Mouse (Mus musculus) embryo, embryonic 9.5 days (tissue): ENCODE data around the gene Hist1h3f.

Experiments
- DNase-seq: peaks from one replicate; pipeline ENCODE4 v3.0.0-alpha.2; 2017; ENCODE audit errors: extremely low spot score

Hist1h3f gene

DNA sequence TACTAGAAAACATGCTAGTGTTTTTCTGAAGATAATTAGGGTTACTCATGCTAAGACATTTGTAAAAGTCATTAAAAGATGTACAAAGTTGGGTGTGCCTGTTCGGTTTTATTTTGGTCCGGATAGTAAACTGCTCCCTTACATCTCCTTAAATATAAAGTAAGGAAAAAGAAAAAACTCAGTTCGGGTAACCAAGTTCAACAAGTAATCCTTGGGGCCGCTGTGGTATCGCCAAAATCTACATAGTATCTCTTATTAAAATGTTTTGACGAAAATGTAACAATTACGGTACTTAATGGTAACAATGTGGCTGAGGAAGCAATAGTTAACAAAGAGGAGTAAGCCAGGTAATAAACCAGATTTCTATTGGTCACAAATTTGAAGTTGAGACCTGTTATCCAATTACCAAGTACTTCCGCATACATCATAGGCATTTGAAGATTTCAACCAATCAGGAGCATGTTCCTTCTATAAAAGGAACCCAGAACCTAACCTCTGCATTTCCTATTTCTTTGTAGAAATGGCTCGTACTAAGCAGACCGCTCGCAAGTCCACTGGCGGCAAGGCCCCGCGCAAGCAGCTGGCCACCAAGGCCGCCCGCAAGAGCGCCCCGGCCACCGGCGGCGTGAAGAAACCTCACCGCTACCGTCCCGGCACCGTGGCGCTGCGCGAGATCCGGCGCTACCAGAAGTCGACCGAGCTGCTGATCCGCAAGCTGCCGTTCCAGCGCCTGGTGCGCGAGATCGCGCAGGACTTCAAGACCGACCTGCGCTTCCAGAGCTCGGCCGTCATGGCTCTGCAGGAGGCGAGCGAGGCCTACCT, at the start of gene Hist1h3f:
TSS of gene Hist1h3f (plus strand) at position 88 of the 822 bp plus-strand sequence.
- peak; percentile 91 for DNase-seq

DNA sequence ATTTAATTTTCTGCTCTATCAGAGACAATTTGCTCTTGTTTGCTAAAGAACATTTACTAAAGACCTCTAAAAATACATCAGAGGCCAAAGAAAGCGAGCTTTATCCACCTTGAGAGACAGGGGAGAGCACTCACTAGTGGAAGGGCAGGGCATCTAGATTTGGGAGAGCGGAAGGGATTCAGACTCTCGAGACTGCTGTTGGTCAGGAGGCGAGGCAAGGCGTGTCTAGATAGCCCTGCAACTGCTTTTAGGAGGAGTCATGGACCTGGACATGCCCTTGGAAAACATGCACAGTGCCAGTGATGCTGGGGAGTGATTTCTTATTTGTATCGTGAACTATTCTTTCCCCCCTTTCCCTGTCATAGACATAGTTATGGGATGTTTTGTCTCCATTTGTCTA, 48.3 kb upstream of the Hist1h3f start:
- no peak for DNase-seq

DNA sequence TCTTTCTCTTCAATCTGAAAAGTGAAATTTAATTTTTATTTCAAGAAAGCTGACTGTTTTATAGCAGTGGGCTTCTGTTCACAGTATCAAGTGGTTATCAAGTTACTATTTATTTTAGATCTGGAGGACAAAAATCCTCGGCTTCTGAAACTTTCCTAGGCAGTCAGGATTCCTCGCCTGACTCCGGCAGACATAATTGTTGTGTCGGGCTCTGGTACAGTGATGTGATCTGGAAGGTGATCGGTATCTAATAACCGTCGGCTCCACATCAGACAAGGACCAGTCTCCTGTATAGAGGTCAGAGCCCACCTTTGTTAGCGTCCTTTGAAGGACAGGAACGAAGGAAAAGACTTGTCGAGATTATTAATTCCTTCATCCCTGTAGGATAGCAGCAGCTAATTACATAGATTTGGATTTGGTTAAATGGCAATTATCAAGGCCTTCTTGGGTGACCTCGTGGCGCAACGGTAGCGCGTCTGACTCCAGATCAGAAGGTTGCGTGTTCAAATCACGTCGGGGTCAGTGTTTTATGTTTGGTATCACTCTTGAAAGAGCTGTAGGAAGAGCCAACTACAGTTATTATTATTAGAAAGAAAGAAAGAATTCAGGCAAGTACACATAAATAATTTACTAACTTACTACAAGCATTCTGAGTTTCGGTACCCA, 46.1 kb upstream of the Hist1h3f start:
- peak; percentile 93 for DNase-seq

DNA sequence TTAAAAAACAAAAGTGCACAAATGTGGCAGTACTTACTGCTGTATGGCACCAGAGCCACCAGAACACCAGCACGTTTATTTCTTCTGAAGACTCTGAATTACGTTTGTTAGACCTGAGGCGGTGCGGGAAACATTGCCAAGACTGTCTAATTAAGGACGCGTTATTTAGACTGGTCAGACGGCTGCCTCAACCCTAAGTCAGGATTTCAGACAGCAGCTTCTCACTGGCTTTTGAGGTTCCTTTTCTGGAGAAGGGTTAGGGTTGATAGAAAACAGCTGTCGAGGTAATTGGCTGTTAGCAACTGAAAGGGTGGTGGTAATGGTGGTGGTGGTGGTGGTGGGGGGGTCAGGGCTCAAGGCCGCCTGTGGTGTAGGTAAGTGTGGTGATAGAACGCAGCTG, 45.2 kb upstream of the Hist1h3f start:
- peak; percentile 46 for DNase-seq

DNA sequence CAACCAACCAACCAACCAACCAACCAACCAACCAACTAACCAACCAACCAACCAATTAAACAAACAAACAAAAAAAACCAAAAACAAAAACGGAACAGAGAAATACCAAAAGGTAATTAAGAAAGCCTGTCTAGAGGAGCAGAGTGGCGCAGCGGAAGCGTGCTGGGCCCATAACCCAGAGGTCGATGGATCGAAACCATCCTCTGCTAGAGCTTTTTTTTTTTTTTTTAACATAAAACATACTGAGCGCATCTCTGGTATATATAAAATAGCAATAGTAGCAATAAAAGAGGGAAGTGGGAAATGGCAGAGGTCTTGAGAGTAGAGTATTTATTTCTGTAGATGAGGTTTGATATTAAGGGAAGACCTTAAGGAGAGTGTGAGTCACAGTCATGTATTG, 43.9 kb upstream of the Hist1h3f start:
- DNase-seq = peak; percentile 62

DNA sequence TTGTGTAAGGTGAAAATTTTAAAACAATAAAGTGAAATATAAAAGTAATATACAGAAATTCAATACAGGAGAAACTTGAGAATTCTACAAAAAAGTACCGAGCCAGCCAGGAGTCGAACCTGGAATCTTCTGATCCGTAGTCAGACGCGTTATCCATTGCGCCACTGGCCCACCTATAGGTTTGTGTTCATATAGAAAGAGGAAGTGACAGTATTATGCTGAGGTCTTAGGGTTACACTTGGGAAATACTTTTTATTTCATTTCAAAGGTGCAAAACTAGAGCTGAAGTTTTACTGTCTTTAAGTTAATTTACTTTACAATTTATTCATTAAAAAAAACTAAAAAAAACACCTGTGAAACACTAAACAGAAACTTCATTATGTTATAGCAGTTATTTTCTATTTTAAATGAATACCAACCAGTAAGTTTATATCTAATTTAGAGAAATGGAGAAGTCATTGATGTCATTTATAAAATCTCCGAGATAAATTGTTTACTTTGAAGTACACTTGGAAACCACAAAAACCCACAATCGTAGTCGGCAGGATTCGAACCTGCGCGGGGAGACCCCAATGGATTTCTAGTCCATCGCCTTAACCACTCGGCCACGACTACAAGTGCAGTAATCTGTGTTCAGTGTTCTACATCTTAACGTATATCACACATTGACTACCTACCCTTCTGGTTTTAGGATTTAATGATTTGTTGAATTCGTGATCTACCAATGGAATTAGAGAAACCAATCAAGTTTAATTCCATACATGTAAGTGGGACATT, 43.2 kb upstream of the Hist1h3f start:
- peak; percentile 94 for DNase-seq

DNA sequence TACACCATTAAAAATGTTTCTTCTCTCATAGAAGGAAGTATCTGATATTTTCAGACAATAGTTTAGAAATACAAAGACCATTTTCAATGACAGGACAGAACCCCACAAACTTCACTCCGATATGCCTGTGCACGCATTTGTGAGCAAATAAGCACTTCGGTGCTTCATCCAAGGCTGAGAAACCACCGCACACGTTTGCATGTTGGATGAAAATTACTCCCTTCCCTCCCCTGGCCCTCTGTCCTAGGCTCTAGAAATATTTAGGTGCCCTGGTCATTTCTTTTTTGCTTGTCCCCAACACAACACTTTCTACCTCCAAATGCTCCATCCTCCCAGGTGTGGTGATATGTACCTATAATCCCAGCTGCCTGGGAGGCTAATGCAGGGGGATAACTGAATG, 42.3 kb upstream of the Hist1h3f start:
- DNase-seq = no peak

DNA sequence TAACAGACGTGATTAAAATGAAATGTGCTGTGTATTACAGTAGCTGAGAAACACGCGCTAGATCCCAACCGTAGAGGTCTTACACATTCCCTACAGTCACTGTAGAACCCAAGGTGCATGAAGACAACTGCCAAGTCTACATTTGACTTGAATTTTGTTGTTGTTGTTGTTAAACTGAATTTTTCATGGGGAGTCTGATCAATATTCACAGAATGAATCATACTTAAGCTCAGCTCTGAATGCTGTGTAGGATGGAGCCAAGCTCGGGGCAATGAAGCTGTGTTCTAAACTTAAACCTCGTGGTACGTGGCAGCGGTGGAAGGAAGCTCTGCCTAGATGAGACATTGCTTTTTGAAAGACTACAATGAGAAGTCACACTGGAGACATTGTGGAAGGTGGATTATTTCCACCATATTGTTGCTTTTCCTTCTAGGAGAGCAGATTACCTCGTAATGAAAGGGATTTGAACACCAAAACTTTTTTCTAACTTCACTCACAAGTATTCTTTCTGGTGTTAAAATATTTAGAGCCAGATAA, 41.8 kb upstream of the Hist1h3f start:
- DNase-seq = no peak

DNA sequence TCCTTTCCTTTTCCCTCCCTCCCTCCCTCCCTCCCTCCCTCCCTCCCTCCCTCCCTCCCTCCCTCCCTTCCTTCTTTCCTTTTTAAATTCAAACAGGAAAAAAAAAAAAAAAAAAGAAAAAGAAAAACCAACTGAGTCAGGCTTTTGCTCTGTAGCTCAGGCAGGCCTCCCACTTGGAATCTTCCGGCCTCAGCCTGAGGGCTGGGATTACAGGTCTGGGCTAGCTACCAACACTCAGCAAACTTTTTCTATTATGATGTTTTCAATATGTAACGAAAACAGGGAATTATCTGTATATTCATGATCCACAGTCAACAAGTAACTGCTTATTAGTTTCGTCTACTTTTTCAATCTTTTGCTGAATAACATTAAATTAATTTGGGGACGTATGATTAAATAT, 40.9 kb upstream of the Hist1h3f start:
- no peak for DNase-seq

DNA sequence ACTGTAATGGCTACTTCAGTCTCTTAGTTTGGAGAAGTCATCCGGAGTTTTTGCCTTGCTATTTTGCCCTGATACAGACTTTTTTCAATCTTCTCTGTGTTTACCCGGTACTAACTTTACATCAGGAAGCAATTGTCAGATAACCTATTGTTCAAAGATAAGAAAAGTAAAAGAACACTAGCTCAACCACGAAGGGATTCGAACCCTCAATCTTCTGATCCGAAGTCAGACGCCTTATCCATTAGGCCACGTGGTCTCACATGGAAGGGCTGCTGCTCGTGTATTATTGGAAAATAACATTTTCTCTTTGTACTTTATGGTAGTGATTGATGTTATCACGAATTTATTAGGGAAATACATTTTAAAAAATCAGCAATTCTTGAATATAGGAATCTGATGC, 40.1 kb upstream of the Hist1h3f start:
- DNase-seq = peak; percentile 89

DNA sequence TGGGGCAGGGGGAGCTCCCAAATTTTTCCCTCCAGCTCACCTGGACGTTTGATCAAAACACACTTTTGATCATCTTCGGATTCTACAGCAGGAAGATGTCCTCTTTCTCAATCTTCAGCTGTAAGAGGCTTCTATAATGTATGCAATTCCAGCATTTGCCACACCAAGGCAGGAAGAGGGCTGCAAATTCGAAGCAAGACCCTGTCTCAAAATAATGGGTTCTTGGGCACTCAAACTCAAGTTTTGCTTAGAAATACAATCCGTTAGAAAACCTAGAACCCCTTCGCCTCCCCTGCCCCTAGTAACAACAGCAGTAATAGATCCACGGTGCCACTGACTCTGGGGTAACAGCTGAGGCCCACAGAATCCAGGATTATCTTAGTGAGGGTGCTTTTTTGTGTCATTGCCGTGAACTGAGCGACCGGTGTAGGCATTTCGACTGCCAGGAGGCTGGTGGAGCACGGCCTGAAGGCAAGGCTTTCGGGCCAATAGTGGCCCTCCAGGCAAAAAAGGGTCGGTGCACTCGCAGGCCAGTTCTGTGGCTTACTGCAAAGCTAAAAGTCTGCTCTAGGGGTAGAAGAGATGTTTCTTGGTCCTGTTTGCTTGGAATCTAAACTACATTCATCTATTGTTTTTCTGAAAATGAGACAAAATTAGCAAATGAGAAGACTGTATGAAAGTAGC, 38.0 kb upstream of the Hist1h3f start:
- peak; percentile 61 for DNase-seq

DNA sequence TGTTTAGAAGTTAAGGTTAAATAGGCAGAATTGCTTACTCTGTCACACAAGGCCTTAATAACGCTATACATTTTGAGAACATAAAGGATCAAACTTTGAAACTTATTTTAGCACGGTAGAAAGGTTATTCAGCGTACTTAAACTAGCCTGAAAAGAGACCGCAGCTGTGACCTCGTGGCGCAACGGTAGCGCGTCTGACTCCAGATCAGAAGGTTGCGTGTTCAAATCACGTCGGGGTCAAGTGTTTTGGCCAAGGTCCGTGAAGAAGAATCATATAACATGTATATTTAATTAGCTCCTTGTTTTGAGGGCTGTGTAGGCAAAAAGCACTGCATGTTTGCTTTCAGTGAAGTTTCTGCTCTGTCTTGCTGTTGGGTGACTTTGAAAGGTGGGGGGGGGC, 37.5 kb upstream of the Hist1h3f start:
- DNase-seq = peak; percentile 84

DNA sequence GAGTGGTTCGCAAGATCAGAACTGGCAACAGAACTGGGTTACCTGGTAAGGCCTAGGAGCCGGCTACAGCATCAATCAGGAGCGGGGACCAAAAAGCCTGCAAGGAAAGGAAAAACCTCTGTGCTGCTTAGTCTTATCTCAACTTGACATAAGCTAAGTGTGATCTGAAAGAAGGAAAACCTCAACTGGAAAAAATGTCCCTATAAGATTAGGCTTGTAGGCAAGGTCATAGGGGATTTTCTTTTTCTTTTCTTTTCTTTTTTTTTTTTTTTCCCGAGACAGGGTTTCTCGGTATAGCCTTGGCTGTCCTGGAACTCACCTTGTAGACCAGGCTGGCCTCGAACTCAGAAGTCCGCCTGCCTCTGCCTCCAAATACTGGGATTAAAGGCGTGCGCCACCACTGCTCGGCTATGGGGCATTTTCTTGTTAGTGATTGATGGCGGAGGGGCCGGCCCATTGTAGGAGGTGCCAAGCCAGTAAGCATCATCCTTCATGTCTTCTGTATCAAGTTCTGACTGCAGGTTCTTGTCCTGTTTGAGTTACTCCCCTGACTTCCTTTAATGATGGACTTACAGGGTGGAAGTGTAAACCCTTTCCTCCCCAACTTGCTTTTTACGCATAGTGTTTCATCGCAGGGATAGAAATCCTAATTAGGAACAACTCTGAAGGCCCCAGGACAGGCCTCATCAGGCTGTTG, 36.9 kb upstream of the Hist1h3f start:
- peak; percentile 82 for DNase-seq

DNA sequence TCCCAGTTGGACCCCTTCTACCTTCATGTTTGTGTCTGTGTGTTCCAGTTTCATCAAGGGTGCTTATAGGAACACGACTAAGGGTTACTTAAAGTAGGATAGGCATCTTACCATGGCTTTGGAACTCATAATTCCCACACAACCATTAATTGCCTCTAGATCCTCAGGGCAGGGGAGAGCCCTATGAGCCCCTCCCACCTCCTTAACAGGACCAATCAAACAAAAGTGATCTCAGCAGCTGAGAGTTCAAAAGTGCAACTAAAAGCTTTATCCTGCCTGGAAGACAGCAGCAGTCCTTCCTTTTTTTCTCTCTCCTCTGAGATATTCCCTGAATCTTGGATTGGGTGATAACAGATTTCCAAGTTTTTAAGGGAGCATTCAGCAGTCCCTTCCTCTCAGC, 33.7 kb upstream of the Hist1h3f start:
- no peak for DNase-seq

DNA sequence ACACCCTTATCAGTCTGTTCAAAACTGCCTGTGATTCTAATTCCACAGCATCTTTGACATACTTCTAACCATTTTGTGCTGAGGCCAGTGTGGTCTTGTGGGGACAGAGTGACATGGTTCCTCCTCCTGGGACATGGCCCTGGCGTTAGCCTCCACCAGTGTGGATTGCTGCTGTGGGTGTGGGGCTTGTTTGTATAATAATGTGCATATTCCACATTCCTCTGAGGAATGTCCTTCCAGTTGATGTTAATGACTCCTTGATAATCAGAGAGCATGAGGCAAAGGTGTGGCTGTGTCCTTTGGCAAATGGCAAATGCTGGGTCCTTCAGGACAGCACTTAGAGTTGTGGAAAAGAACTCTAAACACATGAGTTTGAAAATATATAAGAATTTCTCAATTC, 30.3 kb upstream of the Hist1h3f start:
- no peak for DNase-seq

DNA sequence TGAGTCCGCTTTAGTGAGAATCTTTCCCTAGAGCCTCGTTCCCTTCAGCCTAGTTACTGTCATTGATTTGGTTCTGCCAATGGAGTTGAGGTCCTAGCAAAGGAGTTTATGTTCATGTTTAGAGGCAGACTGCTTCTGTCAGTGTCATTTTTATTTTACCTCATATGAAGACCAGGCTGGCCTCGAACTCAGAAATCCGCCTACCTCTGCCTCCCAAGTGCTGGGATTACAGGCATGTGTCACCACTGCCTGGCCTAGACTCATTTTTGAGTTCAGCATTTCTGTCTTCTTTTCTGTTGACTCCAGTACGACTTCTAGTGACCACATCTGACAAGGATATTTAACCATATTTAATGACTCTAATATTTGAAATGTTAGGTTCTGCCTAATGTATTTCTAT, 28.6 kb upstream of the Hist1h3f start:
- no peak for DNase-seq

DNA sequence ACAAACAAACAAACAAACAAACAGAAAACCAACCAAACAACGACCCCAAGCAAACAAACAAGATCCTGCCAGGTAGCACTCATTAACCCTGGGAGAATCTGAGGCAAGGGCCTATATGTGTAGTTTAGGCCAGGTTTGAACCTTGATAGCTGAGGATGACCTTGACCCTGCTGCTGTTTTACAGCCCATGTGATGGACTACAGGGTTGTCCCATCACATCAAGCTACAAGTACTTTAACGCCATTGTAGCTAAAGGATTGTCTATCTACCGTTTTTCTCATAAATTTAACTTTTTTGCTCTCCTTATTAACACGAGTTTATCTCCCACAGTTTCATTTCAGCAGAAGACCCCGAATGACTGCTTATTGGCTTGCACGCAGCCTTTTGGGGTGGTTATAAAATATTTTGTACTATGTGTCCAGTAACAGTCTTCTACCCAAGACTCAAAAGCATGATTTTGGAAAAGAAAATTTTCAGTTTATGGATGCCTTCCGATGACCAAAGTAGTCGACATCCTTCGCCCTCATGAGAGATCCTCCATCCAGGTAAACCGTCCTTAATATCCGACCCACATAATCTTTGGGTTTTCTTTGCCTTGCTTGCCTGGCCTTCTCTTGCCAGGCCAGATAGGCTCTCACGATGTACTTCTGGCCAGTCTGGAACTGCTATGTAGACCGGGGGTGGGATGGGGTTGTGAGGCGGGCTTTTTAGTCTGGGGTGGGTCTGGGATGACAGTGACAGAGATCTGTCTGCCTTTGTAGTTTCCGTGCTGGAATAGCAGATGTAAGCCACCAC, 27.8 kb upstream of the Hist1h3f start:
- no peak for DNase-seq

DNA sequence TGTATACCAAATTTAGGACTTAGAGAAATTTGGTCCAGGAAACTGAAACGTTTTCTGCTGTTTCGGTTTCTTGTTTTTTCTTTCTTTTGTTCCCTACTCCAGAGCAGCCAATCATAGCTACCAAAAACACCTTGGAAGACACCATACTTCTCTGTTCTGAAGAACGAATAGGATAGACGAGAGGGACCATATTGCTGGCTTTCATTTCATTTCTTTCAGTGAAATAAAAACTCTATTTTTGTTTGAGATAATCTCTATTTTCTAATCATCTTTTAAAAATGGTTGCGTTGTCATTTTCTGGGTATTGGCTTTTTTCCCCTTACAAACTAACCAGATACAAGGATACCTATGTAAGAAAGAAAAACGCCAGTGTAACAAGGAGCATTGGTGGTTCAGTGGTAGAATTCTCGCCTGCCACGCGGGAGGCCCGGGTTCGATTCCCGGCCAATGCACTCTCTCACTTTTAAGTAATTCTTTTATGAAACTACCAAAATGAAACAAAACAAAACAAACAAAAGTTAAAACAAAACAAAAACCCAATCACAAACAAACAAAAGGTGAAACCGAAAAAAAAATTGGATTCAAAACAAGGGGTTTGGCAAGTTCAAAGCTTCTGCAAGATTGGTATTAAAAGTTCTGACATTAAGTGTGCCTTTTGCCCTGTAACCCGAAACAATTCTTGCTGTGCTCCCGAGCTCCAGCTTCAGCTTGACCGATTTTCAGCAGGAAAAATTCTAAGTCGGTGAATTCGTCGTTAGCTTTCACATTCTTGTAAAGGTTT, 26.8 kb upstream of the Hist1h3f start:
- DNase-seq = peak; percentile 91

DNA sequence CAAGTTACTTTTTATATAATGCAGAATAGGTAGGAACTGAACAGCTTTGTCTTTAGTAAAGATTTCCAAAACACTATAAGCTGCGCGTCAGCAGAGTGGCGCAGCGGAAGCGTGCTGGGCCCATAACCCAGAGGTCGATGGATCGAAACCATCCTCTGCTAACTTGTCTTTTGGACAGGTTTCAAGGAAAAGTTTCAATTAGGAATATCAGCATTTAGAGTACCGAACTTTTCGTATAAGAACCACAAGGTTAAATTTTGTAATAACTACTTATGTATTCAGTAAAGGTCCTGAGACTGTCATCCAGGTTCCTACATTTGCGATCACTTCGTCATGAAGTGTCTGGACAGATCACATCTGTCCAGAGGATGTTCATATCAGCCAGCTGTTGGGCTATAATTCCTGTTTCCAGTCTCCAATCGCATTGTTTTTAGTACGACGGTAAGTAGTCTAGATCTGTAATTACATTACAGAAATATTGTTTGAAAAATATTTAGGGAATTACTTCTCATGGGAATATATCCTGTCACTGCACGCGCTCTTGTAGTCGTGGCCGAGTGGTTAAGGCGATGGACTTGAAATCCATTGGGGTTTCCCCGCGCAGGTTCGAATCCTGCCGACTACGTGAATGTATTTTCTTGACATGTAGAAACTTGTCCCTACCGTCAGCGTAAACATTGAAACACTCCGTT, 26.1 kb upstream of the Hist1h3f start:
- peak; percentile 93 for DNase-seq
